Mouse (Mus musculus): ENCODE measurements around the gene Actl9.

Gene Actl9

GRCm38 (mm10) chr17:33432019-33432946 lies at the start of gene Actl9:
TSS of gene Actl9 (plus strand) at chr17:33432896.
- no peak for DNase-seq

GRCm38 (mm10) chr17:33385705-33386104 lies 47.0 kb upstream of the Actl9 start:
- no peak for DNase-seq

GRCm38 (mm10) chr17:33392271-33392670 lies 40.4 kb upstream of the Actl9 start:
- no peak for DNase-seq

GRCm38 (mm10) chr17:33394182-33395034 lies 38.3 kb upstream of the Actl9 start, which contains the start of gene Zfp101:
TSS of gene Zfp101 (minus strand) at chr17:33394641.
- DNase-seq = peak; percentile 93

- DNase-seq = peak; percentile 80
Observed at GRCm38 (mm10) chr17:33439148-33439547, 6.5 kb downstream of the Actl9 start.

GRCm38 (mm10) chr17:33439922-33440321 lies 7.2 kb downstream of the Actl9 start:
- DNase-seq = no peak

- no peak for DNase-seq
Observed at GRCm38 (mm10) chr17:33441159-33441558, 8.5 kb downstream of the Actl9 start.

- no peak for DNase-seq
Observed at GRCm38 (mm10) chr17:33456631-33457030, 23.9 kb downstream of the Actl9 start.

- no peak for DNase-seq
Observed at GRCm38 (mm10) chr17:33471206-33471605, 38.5 kb downstream of the Actl9 start.

Data from cerebellum, adult 9-11 months (tissue).